Mouse (Mus musculus): ENCODE data around the gene Hyal1.

DNA sequence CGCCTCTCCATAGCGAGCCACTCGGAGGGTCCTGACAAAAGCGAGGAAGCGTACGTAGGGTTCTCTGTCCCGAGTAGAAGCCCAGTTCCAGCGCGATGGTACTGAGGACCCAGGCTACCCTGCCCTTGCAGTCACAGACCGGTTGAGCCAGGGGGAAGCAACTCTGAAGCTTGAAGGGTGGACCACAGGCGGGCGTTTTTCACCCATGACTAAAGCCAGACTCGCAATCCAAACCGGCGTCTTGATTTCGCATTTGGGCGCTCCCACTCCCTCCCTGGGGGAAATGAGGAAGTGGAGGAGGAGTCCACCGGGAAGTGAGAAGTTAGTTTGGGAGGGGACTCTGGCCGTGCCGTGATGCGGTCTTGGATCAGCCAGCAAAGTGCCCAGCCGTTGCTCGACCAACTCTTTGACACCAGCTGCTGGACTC lies 21.7 kb upstream of the Hyal1 start:
- TF ChIP-seq GATA1 (IDR thresholded peaks at IDR 0.05; ENCODE audit: low read length) (no peak), TAL1 (IDR thresholded peaks at IDR 0.05; ENCODE audit: low read length) (no peak)
